Mouse (Mus musculus) forebrain, embryonic 14.5 days (tissue): ENCODE data around the gene Ush2a. TPM values are rescaled to one million over a fixed set of nuclear protein-coding genes. Genes with fewer than 3 reads are reported as not detected.

ENCODE experiments used
- ATAC-seq: fragments of 200-750 bp; cut with Nextera tagmentation; 2 replicates; pipeline ENCODE4 v1.8.0; 2017; ENCODE audit warnings: mild to moderate bottlenecking, moderate library complexity
- DNase-seq: peaks from one replicate; pipeline ENCODE4 v3.0.0-alpha.2; 2015; ENCODE audit warnings: low spot score
- H3K27ac ChIP-seq: fragments of 300-500 bp; sonication (generic); 2 replicates; pipeline ENCODE4 v1.5.1; 2014; ENCODE audit warnings: low read depth, mild to moderate bottlenecking, control low read depth, low read length, moderate library complexity
- H3K27me3 ChIP-seq: fragments of 300-500 bp; sonication (generic); replicated peaks from 2 replicates; pipeline ENCODE4 v1.6.1; 2014; ENCODE audit warnings: low read length, control low read depth, mixed read lengths; ENCODE audit not compliant: control insufficient read depth, insufficient read depth
- H3K36me3 ChIP-seq: fragments of 300-500 bp; sonication (generic); 2 replicates; pipeline ENCODE4 v1.6.1; 2014; ENCODE audit warnings: low read length, control low read depth; ENCODE audit not compliant: control insufficient read depth, insufficient read depth
- H3K4me1 ChIP-seq: fragments of 300-500 bp; sonication (generic); 2 replicates; pipeline ENCODE4 v1.6.1; 2014; ENCODE audit warnings: antibody characterized with exemption, low read length, control low read depth; ENCODE audit not compliant: control insufficient read depth, insufficient read depth
- H3K4me2 ChIP-seq: fragments of 300-500 bp; sonication (generic); 2 replicates; pipeline ENCODE4 v1.6.1; 2014; ENCODE audit warnings: mild to moderate bottlenecking, control low read depth, low read length
- H3K4me3 ChIP-seq: fragments of 300-500 bp; sonication (generic); 2 replicates; pipeline ENCODE4 v1.5.1; 2014; ENCODE audit warnings: low read depth, low read length, control low read depth
- H3K9ac ChIP-seq: fragments of 300-500 bp; sonication (generic); 2 replicates; pipeline ENCODE4 v1.6.1; 2014; ENCODE audit warnings: mild to moderate bottlenecking, low read length, control low read depth, moderate library complexity
- H3K9me3 ChIP-seq: fragments of 300-500 bp; sonication (generic); replicated peaks from 2 replicates; pipeline ENCODE4 v1.6.1; 2016; ENCODE audit warnings: low read length, control low read depth, mixed read lengths; ENCODE audit not compliant: control insufficient read depth
- WGBS: fragments of 180-500 bp; shearing (Covaris S2); extraction: QIAGEN DNeasy Blood & Tissue Kit; methylation state at CpG from one replicate; pipeline ENCODE4 v1.1.7; 2014; 5-methylcytosine and 5-hydroxymethylcytosine counted together
- polyA plus RNA-seq: library from polyadenylated mRNA; unstranded; fragments of >200 nt; fragmentation: Nextera tagmentation; extraction: Ambion mirVana; gene quantifications from 2 replicates; pipeline ENCODE4 v1.2.1, GENCODE M21; 2014

Ush2a gene
- polyA plus RNA-seq, 1 experiment from 2014 or later = 0.30 TPM

GRCm38 (mm10) chr1:188267127-188267722, 5.4 kb downstream of the Ush2a start:
- no peak overlapping the region for H3K9ac ChIP-seq
- H3K36me3 ChIP-seq = no peaks in the 10 kb centered on the region
- WGBS = 74% methylated on average over 11 of the region's 11 CpGs
- DNase-seq (no peak), ATAC-seq (no peak)
- no peak overlapping the region for H3K4me2 ChIP-seq
- H3K4me1 ChIP-seq = peaks cover 3% of the 10 kb centered on the region; the same call in 1 of the 2 replicates
- H3K9me3 ChIP-seq = no peaks in the 10 kb centered on the region
- H3K4me3 ChIP-seq = no peak overlapping the region
- H3K27ac ChIP-seq = no peak overlapping the region
- no peaks in the 10 kb centered on the region for H3K27me3 ChIP-seq

GRCm38 (mm10) chr1:188269071-188269470, 7.2 kb downstream of the Ush2a start:
- no peaks in the 10 kb centered on the region for H3K9me3 ChIP-seq
- no peak overlapping the region for H3K4me2 ChIP-seq
- H3K27me3 ChIP-seq = no peaks in the 10 kb centered on the region
- ATAC-seq = peak; percentile 79; the same call in 1 of the 2 replicates
- DNase-seq = peak; percentile 66
- H3K4me1 ChIP-seq = no peaks in the 10 kb centered on the region
- H3K9ac ChIP-seq = no peak overlapping the region
- no peaks in the 10 kb centered on the region for H3K36me3 ChIP-seq
- WGBS = 14% methylated on average over 6 of the region's 6 CpGs
- H3K27ac ChIP-seq = no peak overlapping the region
- no peak overlapping the region for H3K4me3 ChIP-seq

- Histone ChIP-seq H3K9ac (no peak overlapping the region), H3K4me2 (no peak overlapping the region), H3K9me3 (no peaks in the 10 kb centered on the region), H3K27ac (no peak overlapping the region), H3K27me3 (no peaks in the 10 kb centered on the region), H3K4me1 (no peaks in the 10 kb centered on the region), H3K4me3 (no peak overlapping the region), H3K36me3 (no peaks in the 10 kb centered on the region)
- ATAC-seq (no peak), DNase-seq (no peak)
- WGBS = 92% methylated on average over 7 of the region's 7 CpGs
These were observed 51.5 kb downstream of the Ush2a start for GRCm38 (mm10) chr1:188313303-188313702.

- Histone ChIP-seq H3K4me2 (no peak overlapping the region), H3K9me3 (no peaks in the 10 kb centered on the region), H3K4me1 (no peaks in the 10 kb centered on the region), H3K4me3 (no peak overlapping the region), H3K36me3 (no peaks in the 10 kb centered on the region), H3K9ac (no peak overlapping the region), H3K27me3 (no peaks in the 10 kb centered on the region), H3K27ac (no peak overlapping the region)
- DNase-seq = no peak
- ATAC-seq = no peak
- WGBS = 91% methylated on average over 5 of the region's 5 CpGs
These were observed 54.8 kb downstream of the Ush2a start for GRCm38 (mm10) chr1:188316574-188316973.

GRCm38 (mm10) chr1:188320204-188320603, 58.4 kb downstream of the Ush2a start:
- H3K27ac ChIP-seq = no peak overlapping the region
- no peaks in the 10 kb centered on the region for H3K36me3 ChIP-seq
- no peaks in the 10 kb centered on the region for H3K4me1 ChIP-seq
- DNase-seq (no peak), ATAC-seq (no peak)
- 87% methylated on average over 4 of the region's 4 CpGs for WGBS
- no peak overlapping the region for H3K4me2 ChIP-seq
- no peak overlapping the region for H3K4me3 ChIP-seq
- no peaks in the 10 kb centered on the region for H3K9me3 ChIP-seq
- no peak overlapping the region for H3K9ac ChIP-seq
- H3K27me3 ChIP-seq = no peaks in the 10 kb centered on the region

- H3K4me2 ChIP-seq = no peak overlapping the region
- no peak overlapping the region for H3K27ac ChIP-seq
- H3K4me3 ChIP-seq = no peak overlapping the region
- no peak for DNase-seq
- H3K4me1 ChIP-seq = no peaks in the 10 kb centered on the region
- no peaks in the 10 kb centered on the region for H3K9me3 ChIP-seq
- 84% methylated on average over 7 of the region's 7 CpGs for WGBS
- no peak for ATAC-seq
- no peak overlapping the region for H3K9ac ChIP-seq
- H3K36me3 ChIP-seq = no peaks in the 10 kb centered on the region
- H3K27me3 ChIP-seq = no peaks in the 10 kb centered on the region
These were observed 59.7 kb downstream of the Ush2a start for GRCm38 (mm10) chr1:188321534-188321933.

- Histone ChIP-seq H3K27ac (no peak overlapping the region), H3K36me3 (no peaks in the 10 kb centered on the region), H3K27me3 (no peaks in the 10 kb centered on the region), H3K9ac (no peak overlapping the region), H3K9me3 (no peaks in the 10 kb centered on the region), H3K4me3 (no peak overlapping the region), H3K4me1 (no peaks in the 10 kb centered on the region; the same call in 1 of the 2 replicates), H3K4me2 (no peak overlapping the region)
- ATAC-seq = no peak
- WGBS = 91% methylated on average over 2 of the region's 2 CpGs
- DNase-seq = no peak
These were observed 68.6 kb downstream of the Ush2a start for GRCm38 (mm10) chr1:188330406-188330805.

GRCm38 (mm10) chr1:188333936-188334335, 72.1 kb downstream of the Ush2a start:
- Histone ChIP-seq H3K4me3 (no peak overlapping the region), H3K9me3 (no peaks in the 10 kb centered on the region), H3K27me3 (no peaks in the 10 kb centered on the region), H3K36me3 (no peaks in the 10 kb centered on the region), H3K4me2 (no peak overlapping the region), H3K27ac (no peak overlapping the region), H3K4me1 (no peaks in the 10 kb centered on the region; the same call in 1 of the 2 replicates), H3K9ac (no peak overlapping the region)
- ATAC-seq (no peak), DNase-seq (peak; percentile 12)
- 57% methylated on average over 2 of the region's 2 CpGs for WGBS

GRCm38 (mm10) chr1:188347762-188348161, 85.9 kb downstream of the Ush2a start:
- DNase-seq (no peak), ATAC-seq (no peak)
- Histone ChIP-seq H3K4me3 (no peak overlapping the region), H3K27ac (no peak overlapping the region), H3K36me3 (no peaks in the 10 kb centered on the region), H3K9ac (no peak overlapping the region), H3K27me3 (no peaks in the 10 kb centered on the region), H3K4me1 (no peaks in the 10 kb centered on the region), H3K4me2 (no peak overlapping the region), H3K9me3 (no peaks in the 10 kb centered on the region)
- WGBS = 73% methylated on average over 2 of the region's 2 CpGs
